Mouse (Mus musculus): Measurements from ENCODE around the gene Mboat7. TPM values are rescaled to one million over a fixed set of nuclear protein-coding genes. Genes with fewer than 3 reads are reported as not detected.
A peak's percentile ranks its signal among the peaks of the same experiment; 100 is the strongest.

Mboat7 gene
- total RNA-seq, 4 experiments from 2014 or later = 19.2 to 23.5 (median 22.3) TPM

- no peak for DNase-seq (ENCODE audit: low spot score)
Observed at GRCm38 (mm10) chr7:3643843-3644242, 49.5 kb downstream of the Mboat7 start.

GRCm38 (mm10) chr7:3643412-3643811, 49.9 kb downstream of the Mboat7 start:
- DNase-seq (ENCODE audit: low spot score) = no peak

- DNase-seq (ENCODE audit: low spot score) = no peak
Observed at GRCm38 (mm10) chr7:3630478-3630815, 62.9 kb downstream of the Mboat7 start.

GRCm38 (mm10) chr7:3629543-3630477, 63.5 kb downstream of the Mboat7 start, which contains the start of the genes Tfpt and Prpf31:
Gene Tfpt, minus strand, starts transcription at chr7:3629929.
Gene Prpf31, plus strand, starts transcription at chr7:3629985.
- peak; percentile 97 for DNase-seq (ENCODE audit: low spot score)

- no peak for DNase-seq (ENCODE audit: low spot score)
Observed at GRCm38 (mm10) chr7:3629030-3629429, 64.3 kb downstream of the Mboat7 start.

Small RNA genes lying within 50 kb of the gene (microRNA-seq; reads per million reads assigned to microRNA genes)
- gene Mir3572 = 2.5 reads per million

Other genes starting within 250 kb of the Mboat7 start
- gene Tarm1, start 190.9 kb downstream of the Mboat7 start, total RNA-seq (2022) = not detected
- gene Oscar, start 77.4 kb downstream of the Mboat7 start, total RNA-seq (2022) = under 1 TPM; 0.14 to 0.16 (median 0.15) TPM
- 1,000 to 10,000 TPM; 2,114 to 2,277 (median 2,237) TPM for gene Ndufa3, start 76.2 kb downstream of the Mboat7 start, total RNA-seq (2022)
- 10 to 100 TPM; 17.4 to 22.9 (median 18.9) TPM for gene Tfpt, start 63.6 kb downstream of the Mboat7 start, total RNA-seq (2022)
- gene Prpf31, start 63.5 kb downstream of the Mboat7 start, total RNA-seq (2022) = 10 to 100 TPM; 21.4 to 28.6 (median 25.2) TPM
- 10 to 100 TPM; 19.5 to 26.0 (median 23.2) TPM for gene Cnot3, start 48.3 kb downstream of the Mboat7 start, total RNA-seq (2022)
- gene Leng1, start 27.7 kb downstream of the Mboat7 start, total RNA-seq (2022) = 10 to 100 TPM; 10.4 to 12.8 (median 11.8) TPM
- 1 to 10 TPM in 1 of 4 experiments, under 1 TPM in 3; 0.66 to 1.1 (median 0.80) TPM for gene Tmc4, start 16.0 kb downstream of the Mboat7 start, total RNA-seq (2022)
- 10 to 100 TPM; 65.3 to 88.1 (median 74.1) TPM for gene Tsen34, start 660 bp downstream of the Mboat7 start, total RNA-seq (2022)
- gene Rps9, start 10.5 kb upstream of the Mboat7 start, total RNA-seq (2022) = 100 to 1,000 TPM; 559 to 671 (median 596) TPM
- 1 to 10 TPM; 1.4 to 3.4 (median 1.6) TPM for gene Pirb, start 26.9 kb upstream of the Mboat7 start, total RNA-seq (2022)
- under 1 TPM in 2 of 4 experiments, not detected in 2; 0.22 to 0.75 TPM for gene Gm15448, start 132.2 kb upstream of the Mboat7 start, total RNA-seq (2022)
- gene Pira2, start 151.5 kb upstream of the Mboat7 start, total RNA-seq (2022) = under 1 TPM in 1 of 4 experiments, not detected in 3; 0.12 TPM
- gene Gm14548, start 204.6 kb upstream of the Mboat7 start, total RNA-seq (2022) = under 1 TPM in 2 of 4 experiments, not detected in 2; 0.14 to 0.28 TPM
- under 1 TPM in 2 of 4 experiments, not detected in 2; 0.24 to 0.63 TPM for gene Lilra6, start 222.0 kb upstream of the Mboat7 start, total RNA-seq (2022)

Data from heart, adult 8-10 months (tissue).